Mouse (Mus musculus): ENCODE measurements at regions not wholly inside any gene's neighbourhood (a gene's known extent, or its start where the extent isn't known, plus 50 kb on each side); places are given as distances from the start of the nearest gene placed in this dataset.
"Not testable (repeated sequence)": the region's sequence is repeated elsewhere in the genome, so short reads cannot be mapped to it uniquely, and the experiment has no call there.

- H3K4me1 ChIP-seq (ENCODE audit: control insufficient read depth, insufficient read depth, low read length); H3K4me3 ChIP-seq (ENCODE audit: insufficient read depth, low read length); H3K27ac ChIP-seq (ENCODE audit: insufficient read depth, low read length): not testable (repeated sequence)
These were observed 297.1 kb upstream of the Olfr1507 start for GRCm38 (mm10) chr14:52792600-52792999.

DNA sequence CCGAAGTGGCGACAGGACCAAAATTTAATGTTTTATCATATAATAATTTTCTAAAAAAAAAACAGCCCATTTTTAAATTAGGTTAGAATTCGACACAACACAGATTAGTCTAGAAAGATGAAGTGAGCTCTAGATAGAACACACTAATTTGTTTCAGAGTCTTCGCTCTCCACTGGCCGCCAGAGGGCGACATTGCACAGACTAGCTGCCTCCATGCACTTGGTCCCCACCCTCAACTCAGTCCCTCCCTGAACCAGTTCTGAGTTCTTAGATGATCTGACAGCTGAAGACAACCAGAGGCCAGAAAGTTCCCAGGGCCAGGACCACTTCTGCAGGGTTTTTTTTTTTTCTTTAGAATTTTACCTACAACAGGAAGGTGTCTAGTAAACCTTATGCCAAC lies 296.3 kb upstream of the Olfr1507 start:
- H3K27ac ChIP-seq (ENCODE audit: insufficient read depth, low read length); H3K4me3 ChIP-seq (ENCODE audit: insufficient read depth, low read length); H3K4me1 ChIP-seq (ENCODE audit: control insufficient read depth, insufficient read depth, low read length): not testable (repeated sequence)

DNA sequence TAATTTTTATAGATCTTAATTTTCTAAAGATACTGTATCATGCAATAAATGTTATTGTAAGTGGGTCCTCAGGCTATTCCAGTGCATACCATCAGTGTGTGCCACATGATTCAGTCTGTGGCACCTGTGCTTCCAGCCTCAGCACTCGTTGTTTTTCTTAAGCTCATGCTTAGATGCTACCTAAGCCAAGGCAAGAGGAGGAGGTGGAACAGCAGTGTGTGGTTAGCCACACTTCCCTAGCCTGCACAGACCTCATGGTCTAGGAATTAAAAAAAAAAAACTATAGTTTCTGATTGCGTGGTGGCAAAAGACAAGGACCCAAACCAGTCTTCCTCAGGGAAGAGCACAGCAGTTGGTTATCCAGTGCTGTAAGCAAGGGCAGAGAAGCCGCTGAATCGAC lies 287.3 kb upstream of the Olfr1507 start:
- not testable (repeated sequence) for H3K4me1 ChIP-seq (ENCODE audit: control insufficient read depth, insufficient read depth, low read length); H3K27ac ChIP-seq (ENCODE audit: insufficient read depth, low read length); H3K4me3 ChIP-seq (ENCODE audit: insufficient read depth, low read length)

DNA sequence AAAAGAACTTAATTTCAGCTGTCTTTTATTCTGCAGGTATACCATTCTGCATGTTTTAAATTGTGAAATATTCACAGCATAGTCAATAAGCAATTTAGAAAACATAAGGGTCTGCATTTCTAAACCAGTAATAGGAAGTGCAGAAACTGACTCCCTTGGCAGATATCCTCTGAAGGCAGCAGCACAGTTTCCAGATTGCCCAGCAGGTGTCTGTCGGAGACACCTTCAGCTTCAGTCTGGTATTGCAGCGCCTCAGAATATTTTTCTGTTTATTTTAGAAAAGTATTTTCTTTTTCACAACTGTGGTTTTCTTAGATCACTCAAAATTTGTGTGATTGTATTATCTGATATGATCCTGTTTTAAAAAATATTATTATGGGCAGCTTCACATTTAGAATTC lies 280.3 kb upstream of the Olfr1507 start:
- not testable (repeated sequence) for H3K4me3 ChIP-seq (ENCODE audit: insufficient read depth, low read length); H3K4me1 ChIP-seq (ENCODE audit: control insufficient read depth, insufficient read depth, low read length); H3K27ac ChIP-seq (ENCODE audit: insufficient read depth, low read length)

DNA sequence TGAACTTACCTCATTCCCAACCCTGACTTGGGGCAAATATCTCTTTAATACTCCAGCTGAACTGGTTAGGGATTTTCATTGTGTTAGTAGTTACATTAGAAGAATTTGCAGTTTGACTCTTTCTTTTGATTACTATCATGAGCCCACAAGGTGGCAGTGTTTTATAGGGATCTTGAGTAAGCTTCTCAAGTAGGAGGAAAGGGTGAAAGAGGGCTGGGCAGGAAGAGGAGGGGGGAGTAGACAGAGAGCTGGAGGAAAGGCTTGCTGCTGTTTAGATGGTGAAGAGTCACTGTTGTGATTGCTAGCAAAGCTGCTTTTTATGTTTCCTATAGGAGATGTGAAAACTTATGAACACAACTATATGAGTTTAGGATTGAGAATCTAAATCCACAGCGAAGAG lies 273.9 kb upstream of the Olfr1507 start:
- not testable (repeated sequence) for H3K4me3 ChIP-seq (ENCODE audit: insufficient read depth, low read length)

GRCm38 (mm10) chr14:52752159-52752558 lies 256.6 kb upstream of the Olfr1507 start:
- not testable (repeated sequence) for H3K4me3 ChIP-seq (ENCODE audit: insufficient read depth, low read length); H3K27ac ChIP-seq (ENCODE audit: insufficient read depth, low read length); H3K4me1 ChIP-seq (ENCODE audit: control insufficient read depth, insufficient read depth, low read length)

More for the DNA sequence above, 273.9 kb upstream of the Olfr1507 start:
- H3K4me1 ChIP-seq (ENCODE audit: control insufficient read depth, insufficient read depth, low read length); H3K27ac ChIP-seq (ENCODE audit: insufficient read depth, low read length): not testable (repeated sequence)

- H3K4me3 ChIP-seq (ENCODE audit: insufficient read depth, low read length); H3K4me1 ChIP-seq (ENCODE audit: control insufficient read depth, insufficient read depth, low read length); H3K27ac ChIP-seq (ENCODE audit: insufficient read depth, low read length): not testable (repeated sequence)
These were observed 231.1 kb upstream of the Olfr1507 start for GRCm38 (mm10) chr14:52726680-52727079.

DNA sequence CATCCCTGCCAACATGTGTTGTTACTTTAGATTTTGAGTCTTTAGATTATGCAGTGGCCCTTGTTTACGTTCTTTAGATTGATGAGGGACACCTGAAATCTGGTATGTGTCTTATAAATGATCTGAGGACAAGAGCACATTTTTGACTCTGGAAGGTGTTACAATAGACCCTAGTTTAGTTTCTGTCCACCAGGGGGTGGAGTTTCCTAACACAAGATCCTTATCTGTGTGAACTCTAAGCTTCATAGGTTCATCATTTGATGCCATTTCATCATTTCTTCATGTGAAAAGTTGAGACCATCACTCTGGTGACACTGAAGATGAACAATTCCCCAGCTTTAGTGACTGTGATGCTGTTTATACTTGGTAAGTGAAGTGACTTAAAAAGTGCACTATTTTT lies 229.4 kb upstream of the Olfr1507 start:
- H3K4me1 ChIP-seq (ENCODE audit: control insufficient read depth, insufficient read depth, low read length); H3K4me3 ChIP-seq (ENCODE audit: insufficient read depth, low read length); H3K27ac ChIP-seq (ENCODE audit: insufficient read depth, low read length): not testable (repeated sequence)

GRCm38 (mm10) chr14:52720640-52721039 lies 225.1 kb upstream of the Olfr1507 start:
- Histone ChIP-seq H3K4me3 (ENCODE audit: insufficient read depth, low read length) (no peak overlapping the region), H3K27ac (ENCODE audit: insufficient read depth, low read length) (no peak overlapping the region), H3K4me1 (ENCODE audit: control insufficient read depth, insufficient read depth, low read length) (no peaks in the 10 kb centered on the region)
- no peak for TF ChIP-seq POLR2A (IDR thresholded peaks at IDR 0.05; ENCODE audit: low read depth, low read length)
- TF ChIP-seq CTCF (IDR thresholded peaks at IDR 0.05; ENCODE audit: borderline replicate concordance, insufficient read depth, low read length), result no peak

GRCm38 (mm10) chr14:52700851-52701250 lies 205.3 kb upstream of the Olfr1507 start:
- H3K4me1 ChIP-seq (ENCODE audit: control insufficient read depth, insufficient read depth, low read length); H3K4me3 ChIP-seq (ENCODE audit: insufficient read depth, low read length); H3K27ac ChIP-seq (ENCODE audit: insufficient read depth, low read length): not testable (repeated sequence)

- H3K4me1 ChIP-seq (ENCODE audit: control insufficient read depth, insufficient read depth, low read length); H3K27ac ChIP-seq (ENCODE audit: insufficient read depth, low read length); H3K4me3 ChIP-seq (ENCODE audit: insufficient read depth, low read length): not testable (repeated sequence)
These were observed 188.1 kb upstream of the Olfr1507 start for GRCm38 (mm10) chr14:52683636-52684035.

GRCm38 (mm10) chr14:52654355-52654754 lies 158.8 kb upstream of the Olfr1507 start:
- no peaks in the 10 kb centered on the region for H3K4me1 ChIP-seq (ENCODE audit: control insufficient read depth, insufficient read depth, low read length)
- TF ChIP-seq CTCF (IDR thresholded peaks at IDR 0.05; ENCODE audit: borderline replicate concordance, insufficient read depth, low read length), result no peak
- no peak for TF ChIP-seq POLR2A (IDR thresholded peaks at IDR 0.05; ENCODE audit: low read depth, low read length)
- H3K27ac ChIP-seq (ENCODE audit: insufficient read depth, low read length), result no peak overlapping the region
- no peak overlapping the region for H3K4me3 ChIP-seq (ENCODE audit: insufficient read depth, low read length)

- Histone ChIP-seq H3K4me3 (ENCODE audit: insufficient read depth, low read length) (no peak overlapping the region), H3K4me1 (ENCODE audit: control insufficient read depth, insufficient read depth, low read length) (no peaks in the 10 kb centered on the region), H3K27ac (ENCODE audit: insufficient read depth, low read length) (no peak overlapping the region)
- TF ChIP-seq POLR2A (IDR thresholded peaks at IDR 0.05; ENCODE audit: low read depth, low read length), result no peak
- TF ChIP-seq CTCF (IDR thresholded peaks at IDR 0.05; ENCODE audit: borderline replicate concordance, insufficient read depth, low read length), result no peak
These were observed 142.6 kb upstream of the Olfr1507 start for GRCm38 (mm10) chr14:52638179-52638578.
